Mouse (Mus musculus) liver, embryonic 14.5 days (tissue): ENCODE data around the gene Atg2a.

Experiments used
- CTCF ChIP-seq: IDR thresholded peaks from 2 replicates; pipeline ENCODE4 v1.5.1; 2016; ENCODE audit warnings: antibody characterized with exemption, low read depth, control low read depth
- EP300 ChIP-seq: IDR thresholded peaks from 2 replicates; pipeline ENCODE4 v1.6.1; 2016; ENCODE audit warnings: antibody characterized with exemption, low read depth

- TF ChIP-seq CTCF = no peak
- no peak for TF ChIP-seq EP300
These were observed 37.2 kb upstream of the Atg2a start for GRCm38 (mm10) chr19:6204265-6204664.
